Mouse (Mus musculus) midbrain, postnatal 0 days (tissue): ENCODE results near the gene Bhlha15. TPM values are rescaled to one million over a fixed set of nuclear protein-coding genes. Genes with fewer than 3 reads are reported as not detected.

ENCODE experiments used
- ATAC-seq: fragments of 200-750 bp; cut with Nextera tagmentation; 2 replicates; pipeline ENCODE4 v1.8.0; 2017; ENCODE audit warnings: moderate number of reproducible peaks, mild to moderate bottlenecking, moderate TSS enrichment, moderate library complexity; ENCODE audit not compliant: low FRiP score
- DNase-seq: peaks from one replicate; pipeline ENCODE4 v3.0.0-alpha.2; 2015; ENCODE audit warnings: low spot score
- H3K27ac ChIP-seq: fragments of 300-500 bp; sonication (generic); 2 replicates; pipeline ENCODE4 v1.5.1; 2014; ENCODE audit warnings: low read depth, mild to moderate bottlenecking, low read length, mixed read lengths
- H3K27me3 ChIP-seq: fragments of 300-500 bp; sonication (generic); 2 replicates; pipeline ENCODE4 v1.6.1; 2014; ENCODE audit warnings: low read length, control low read depth, mixed read lengths; ENCODE audit not compliant: insufficient read depth
- H3K36me3 ChIP-seq: fragments of 300-500 bp; sonication (generic); 2 replicates; pipeline ENCODE4 v1.6.1; 2014; ENCODE audit warnings: low read length, control low read depth, mixed read lengths; ENCODE audit not compliant: insufficient read depth
- H3K4me1 ChIP-seq: fragments of 300-500 bp; sonication (generic); 2 replicates; pipeline ENCODE4 v1.6.1; 2014; ENCODE audit warnings: mild to moderate bottlenecking, control low read depth, antibody characterized with exemption, low read length, mixed read lengths; ENCODE audit not compliant: insufficient read depth
- H3K4me2 ChIP-seq: fragments of 300-500 bp; sonication (generic); 2 replicates; pipeline ENCODE4 v1.6.1; 2014; ENCODE audit warnings: low read depth, mild to moderate bottlenecking, low read length, mixed read lengths; ENCODE audit not compliant: poor library complexity, severe bottlenecking
- H3K4me3 ChIP-seq: fragments of 300-500 bp; sonication (generic); 2 replicates; pipeline ENCODE4 v1.5.1; 2014; ENCODE audit warnings: low read depth, mild to moderate bottlenecking, low read length, moderate library complexity
- H3K9ac ChIP-seq: fragments of 300-500 bp; sonication (generic); replicated peaks from 2 replicates; pipeline ENCODE4 v1.6.1; 2014; ENCODE audit warnings: mild to moderate bottlenecking, low read length, moderate library complexity, mixed read lengths; ENCODE audit not compliant: poor library complexity, severe bottlenecking
- H3K9me3 ChIP-seq: fragments of 300-500 bp; sonication (generic); 2 replicates; pipeline ENCODE4 v1.6.1; 2016; ENCODE audit warnings: low read length, control low read depth
- CTCF ChIP-seq: IDR thresholded peaks from 2 replicates; pipeline ENCODE4 v1.5.1; 2016; ENCODE audit warnings: antibody characterized with exemption, mild to moderate bottlenecking
- WGBS: fragments of 180-500 bp; shearing (Covaris S2); extraction: QIAGEN DNeasy Blood & Tissue Kit; methylation state at CpG from one replicate; pipeline ENCODE4 v1.1.7; 2014; 5-methylcytosine and 5-hydroxymethylcytosine counted together
- polyA plus RNA-seq: library from polyadenylated mRNA; unstranded; fragments of >200 nt; fragmentation: Nextera tagmentation; extraction: Ambion mirVana; gene quantifications from 2 replicates; pipeline ENCODE4 v1.2.1, GENCODE M21; 2015
- total RNA-seq: library from RNA; depleted of rRNA; stranded (reverse); fragments of >200 nt; gene quantifications from 2 replicates; pipeline ENCODE4 v1.2.3, GENCODE M21; 2014

The Bhlha15 gene
- total and polyA plus RNA-seq, 2 experiments from 2014 or later: 0.09 TPM; not detected in 1

GRCm38 (mm10) chr5:144183647-144184335 lies 6.3 kb upstream of the Bhlha15 start:
- Histone ChIP-seq H3K27me3 (no peaks in the 10 kb centered on the region), H3K4me1 (no peaks in the 10 kb centered on the region), H3K36me3 (peaks cover 39% of the 10 kb centered on the region), H3K27ac (no peak overlapping the region), H3K9ac (no peak overlapping the region), H3K9me3 (no peaks in the 10 kb centered on the region), H3K4me3 (no peak overlapping the region), H3K4me2 (no peak overlapping the region)
- no peak for TF ChIP-seq CTCF
- WGBS: 80% methylated on average over 7 of the region's 7 CpGs
- no peak for ATAC-seq
- no peak for DNase-seq

- peaks cover 35% of the 10 kb centered on the region for H3K36me3 ChIP-seq
- H3K9ac ChIP-seq: no peak overlapping the region
- no peak for TF ChIP-seq CTCF
- WGBS: 92% methylated on average over 21 of the region's 21 CpGs
- no peak overlapping the region for H3K4me3 ChIP-seq
- no peak overlapping the region for H3K27ac ChIP-seq
- no peaks in the 10 kb centered on the region for H3K27me3 ChIP-seq
- DNase-seq: no peak
- no peak overlapping the region for H3K4me2 ChIP-seq
- H3K9me3 ChIP-seq: no peaks in the 10 kb centered on the region
- no peaks in the 10 kb centered on the region for H3K4me1 ChIP-seq
- no peak for ATAC-seq
These were observed 5.6 kb upstream of the Bhlha15 start for GRCm38 (mm10) chr5:144184350-144185045.

- no peak for ATAC-seq
- H3K4me2 ChIP-seq: no peak overlapping the region
- no peak overlapping the region for H3K4me3 ChIP-seq
- no peaks in the 10 kb centered on the region for H3K4me1 ChIP-seq
- no peaks in the 10 kb centered on the region for H3K27me3 ChIP-seq
- H3K9me3 ChIP-seq: no peaks in the 10 kb centered on the region
- no peak overlapping the region for H3K9ac ChIP-seq
- H3K36me3 ChIP-seq: peaks cover 27% of the 10 kb centered on the region
- no peak for DNase-seq
- TF ChIP-seq CTCF: no peak
- no peak overlapping the region for H3K27ac ChIP-seq
- WGBS: 86% methylated on average over 6 of the region's 6 CpGs
These were observed 1.7 kb upstream of the Bhlha15 start for GRCm38 (mm10) chr5:144188422-144188821.

GRCm38 (mm10) chr5:144189327-144189726 lies 759 bp upstream of the Bhlha15 start:
- Histone ChIP-seq H3K27ac (no peak overlapping the region), H3K4me3 (no peak overlapping the region), H3K9ac (no peak overlapping the region), H3K27me3 (no peaks in the 10 kb centered on the region), H3K36me3 (peaks cover 19% of the 10 kb centered on the region), H3K4me1 (no peaks in the 10 kb centered on the region), H3K4me2 (no peak overlapping the region; the same call in 1 of the 2 replicates), H3K9me3 (no peaks in the 10 kb centered on the region)
- no peak for TF ChIP-seq CTCF
- DNase-seq (no peak), ATAC-seq (no peak)
- whole genome bisulfite sequencing: 81% methylated on average over 7 of the region's 7 CpGs

GRCm38 (mm10) chr5:144191026-144191425 lies 940 bp downstream of the Bhlha15 start:
- WGBS: 49% methylated on average over 23 of the region's 23 CpGs
- H3K36me3 ChIP-seq: peaks cover 5% of the 10 kb centered on the region; the same call in 1 of the 2 replicates
- H3K4me3 ChIP-seq: no peak overlapping the region
- H3K4me1 ChIP-seq: no peaks in the 10 kb centered on the region
- H3K27me3 ChIP-seq: no peaks in the 10 kb centered on the region
- DNase-seq (no peak), ATAC-seq (no peak)
- H3K9ac ChIP-seq: no peak overlapping the region
- H3K9me3 ChIP-seq: no peaks in the 10 kb centered on the region
- no peak overlapping the region for H3K4me2 ChIP-seq
- no peak for TF ChIP-seq CTCF
- no peak overlapping the region for H3K27ac ChIP-seq

GRCm38 (mm10) chr5:144192673-144193072 lies 2.6 kb downstream of the Bhlha15 start:
- no peak for TF ChIP-seq CTCF
- Histone ChIP-seq H3K27me3 (no peaks in the 10 kb centered on the region), H3K27ac (no peak overlapping the region), H3K9ac (no peak overlapping the region), H3K4me3 (no peak overlapping the region), H3K4me2 (no peak overlapping the region), H3K36me3 (peaks cover 3% of the 10 kb centered on the region; the same call in 1 of the 2 replicates), H3K9me3 (no peaks in the 10 kb centered on the region), H3K4me1 (no peaks in the 10 kb centered on the region)
- ATAC-seq (no peak), DNase-seq (no peak)
- 88% methylated on average over 6 of the region's 6 CpGs for WGBS
